Mouse (Mus musculus) lung, embryonic 14.5 days (tissue): ENCODE results near the gene Usb1. TPM values are rescaled to one million over a fixed set of nuclear protein-coding genes. Genes with fewer than 3 reads are reported as not detected.
A peak's percentile ranks its signal among the peaks of the same experiment; 100 is the strongest.

Experiments
- ATAC-seq: fragments of 200-750 bp; cut with Nextera tagmentation; 2 replicates; pipeline ENCODE4 v1.8.0; 2017; ENCODE audit warnings: mild to moderate bottlenecking, moderate TSS enrichment, moderate library complexity; ENCODE audit not compliant: insufficient read depth
- DNase-seq: peaks from one replicate; pipeline ENCODE4 v3.0.0-alpha.2; 2015
- H3K27ac ChIP-seq: fragments of 300-500 bp; sonication (generic); 2 replicates; pipeline ENCODE4 v1.5.1; 2014; ENCODE audit warnings: low read depth, mild to moderate bottlenecking, moderate library complexity
- H3K27me3 ChIP-seq: fragments of 300-500 bp; sonication (generic); 2 replicates; pipeline ENCODE4 v1.6.1; 2014; ENCODE audit warnings: low read length, control low read depth; ENCODE audit not compliant: insufficient read depth
- H3K36me3 ChIP-seq: fragments of 300-500 bp; sonication (generic); 2 replicates; pipeline ENCODE4 v1.6.1; 2014; ENCODE audit warnings: control low read depth; ENCODE audit not compliant: insufficient read depth
- H3K4me1 ChIP-seq: fragments of 300-500 bp; sonication (generic); 2 replicates; pipeline ENCODE4 v1.6.1; 2014; ENCODE audit warnings: antibody characterized with exemption, control low read depth; ENCODE audit not compliant: insufficient read depth
- H3K4me2 ChIP-seq: fragments of 300-500 bp; sonication (generic); 2 replicates; pipeline ENCODE4 v1.6.1; 2014; ENCODE audit warnings: mild to moderate bottlenecking
- H3K4me3 ChIP-seq: fragments of 300-500 bp; sonication (generic); 2 replicates; pipeline ENCODE4 v1.5.1; 2014; ENCODE audit warnings: low read depth, low read length
- H3K9ac ChIP-seq: fragments of 300-500 bp; sonication (generic); 2 replicates; pipeline ENCODE4 v1.6.1; 2014
- H3K9me3 ChIP-seq: fragments of 300-500 bp; sonication (generic); 2 replicates; pipeline ENCODE4 v1.6.1; 2016; ENCODE audit warnings: low read depth, low read length, control low read depth
- CTCF ChIP-seq: IDR thresholded peaks from 2 replicates; pipeline ENCODE4 v1.5.1; 2016; ENCODE audit warnings: antibody characterized with exemption, low read depth
- WGBS: fragments of 180-500 bp; shearing (Covaris S2); extraction: QIAGEN DNeasy Blood & Tissue Kit; methylation state at CpG from one replicate; pipeline ENCODE4 v1.1.7; 2014; 5-methylcytosine and 5-hydroxymethylcytosine counted together
- polyA plus RNA-seq: library from polyadenylated mRNA; unstranded; fragments of >200 nt; fragmentation: Nextera tagmentation; extraction: Ambion mirVana; gene quantifications from 2 replicates; pipeline ENCODE4 v1.2.1, GENCODE M21; 2014

Usb1 gene
- 32.1 and 34.0 TPM in 2 replicates for polyA plus RNA-seq

DNA sequence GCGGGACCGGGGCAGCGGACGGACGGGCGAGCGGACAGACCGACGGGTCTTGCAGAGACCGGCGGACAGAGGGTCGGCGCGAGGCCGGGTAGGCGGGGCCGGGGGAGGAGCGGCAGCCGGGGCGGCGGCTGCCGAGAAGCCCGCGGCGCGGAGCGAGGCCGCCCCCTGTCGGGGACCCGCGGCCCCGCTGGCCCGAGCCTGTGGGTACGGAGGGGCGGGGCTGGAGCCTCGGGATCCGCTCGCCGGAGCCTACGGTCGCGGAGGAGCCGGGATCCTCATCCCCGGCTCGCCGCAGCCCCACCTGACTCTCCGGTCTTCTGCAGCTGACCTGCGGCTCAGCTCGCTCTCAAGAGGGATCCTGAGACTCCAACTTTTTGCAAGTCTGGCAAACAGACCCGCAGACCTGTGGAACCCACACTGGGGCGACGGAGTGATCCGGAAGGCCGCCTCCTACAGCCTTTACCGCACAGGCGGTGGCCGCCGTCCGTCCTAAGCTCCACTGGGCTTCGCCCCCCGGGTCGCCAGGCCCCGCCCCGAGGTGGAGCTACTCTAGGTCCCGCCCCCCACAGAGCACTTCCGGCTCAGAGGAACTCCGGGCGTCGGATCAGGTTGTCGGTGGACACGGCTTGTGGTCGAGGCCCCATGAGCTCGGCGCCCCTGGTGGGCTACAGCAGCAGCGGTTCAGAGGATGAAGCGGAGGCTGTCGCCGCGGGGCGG lies at the start of gene Usb1, which contains the start of gene Zfp319:
Gene Usb1, plus strand, starts transcription at position 565 of the 717 bp plus-strand sequence.
Gene Zfp319, minus strand, starts transcription at position 231 of the 717 bp plus-strand sequence.
- peak; percentile 81 for TF ChIP-seq CTCF
- Histone ChIP-seq H3K4me3 (peak within 1 kb of the TSS; percentile 84), H3K27ac (peak within 1 kb of the TSS; percentile 98), H3K9ac (peak within 1 kb of the TSS; percentile 87), H3K9me3 (no peaks in the 10 kb centered on the region), H3K4me1 (peaks cover 10% of the 10 kb centered on the region), H3K4me2 (peak within 1 kb of the TSS; percentile 87), H3K27me3 (no peaks in the 10 kb centered on the region), H3K36me3 (peaks cover 29% of the 10 kb centered on the region)
- peak; percentile 94 for ATAC-seq
- peak; percentile 97 for DNase-seq
- WGBS: under 1% methylated on average over 80 of the region's 80 CpGs

DNA sequence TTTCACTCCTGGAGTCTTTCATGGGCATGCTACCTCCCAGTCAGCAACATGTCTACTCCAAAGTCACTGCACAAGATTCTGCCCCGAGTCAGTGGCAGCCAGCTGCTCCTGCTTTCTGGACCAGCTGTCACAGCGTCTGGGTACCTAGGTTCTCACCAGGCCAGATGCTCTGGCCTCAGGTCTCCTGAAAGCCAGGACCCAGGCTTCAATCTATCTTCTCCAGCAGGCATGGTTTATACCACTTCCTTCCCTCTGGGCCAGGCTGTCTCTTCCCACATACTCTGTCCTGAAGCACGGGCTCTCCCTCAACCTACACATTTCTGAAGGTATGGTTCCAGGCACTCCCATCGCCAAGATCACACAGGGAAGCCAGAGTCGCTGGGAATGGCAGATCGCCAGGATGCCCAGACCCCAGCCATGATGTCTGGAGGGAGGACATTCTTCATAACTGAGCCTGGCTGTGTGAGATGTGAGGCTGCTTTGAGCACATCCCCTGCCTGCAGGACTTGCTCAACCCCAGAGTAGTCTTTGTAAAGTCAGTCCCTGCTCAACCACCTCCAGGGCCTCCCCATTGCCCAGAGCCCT lies 42.9 kb upstream of the Usb1 start:
- ATAC-seq (no peak), DNase-seq (no peak)
- 0 out of 2 replicates have a peak, but pooled peaks cover 3% of the 10 kb centered on the region for H3K4me1 ChIP-seq
- 52% methylated on average over 6 of the region's 6 CpGs for WGBS
- H3K27me3 ChIP-seq: no peaks in the 10 kb centered on the region
- H3K4me3 ChIP-seq: no peak overlapping the region
- H3K36me3 ChIP-seq: no peaks in the 10 kb centered on the region
- H3K4me2 ChIP-seq: no peak overlapping the region
- TF ChIP-seq CTCF: no peak
- no peak overlapping the region for H3K27ac ChIP-seq
- H3K9ac ChIP-seq: no peak overlapping the region
- H3K9me3 ChIP-seq: no peaks in the 10 kb centered on the region

DNA sequence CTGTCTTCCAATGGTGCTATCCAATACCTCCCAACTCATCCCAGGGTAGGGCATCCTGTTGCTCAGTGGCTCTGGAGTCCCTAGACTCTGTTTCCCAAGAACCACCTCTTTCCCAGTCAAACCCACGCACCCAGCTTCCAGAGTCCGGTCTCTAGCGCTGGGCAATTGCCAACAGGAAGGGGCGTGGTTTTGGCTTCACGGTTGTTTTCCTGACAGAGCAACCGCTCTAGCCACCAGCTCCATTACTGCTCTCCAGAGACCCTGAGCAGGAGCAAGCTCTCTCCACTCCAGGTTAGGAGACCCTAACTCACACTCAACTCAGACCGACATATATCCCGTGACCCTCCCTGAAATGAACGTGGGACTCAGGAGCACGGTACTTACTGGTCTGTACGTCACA lies 38.9 kb upstream of the Usb1 start:
- H3K4me2 ChIP-seq: peak overlapping the region; percentile 47
- H3K4me3 ChIP-seq: no peak overlapping the region
- H3K9ac ChIP-seq: no peak overlapping the region
- 0 out of 2 replicates have a peak, but pooled peaks cover 3% of the 10 kb centered on the region for H3K4me1 ChIP-seq
- no peaks in the 10 kb centered on the region for H3K36me3 ChIP-seq
- no peaks in the 10 kb centered on the region for H3K27me3 ChIP-seq
- ATAC-seq: peak; percentile 51; the same call in 1 of the 2 replicates
- 63% methylated on average over 11 of the region's 11 CpGs for WGBS
- no peak overlapping the region for H3K27ac ChIP-seq
- no peak for TF ChIP-seq CTCF
- H3K9me3 ChIP-seq: no peaks in the 10 kb centered on the region
- DNase-seq: peak; percentile 89

DNA sequence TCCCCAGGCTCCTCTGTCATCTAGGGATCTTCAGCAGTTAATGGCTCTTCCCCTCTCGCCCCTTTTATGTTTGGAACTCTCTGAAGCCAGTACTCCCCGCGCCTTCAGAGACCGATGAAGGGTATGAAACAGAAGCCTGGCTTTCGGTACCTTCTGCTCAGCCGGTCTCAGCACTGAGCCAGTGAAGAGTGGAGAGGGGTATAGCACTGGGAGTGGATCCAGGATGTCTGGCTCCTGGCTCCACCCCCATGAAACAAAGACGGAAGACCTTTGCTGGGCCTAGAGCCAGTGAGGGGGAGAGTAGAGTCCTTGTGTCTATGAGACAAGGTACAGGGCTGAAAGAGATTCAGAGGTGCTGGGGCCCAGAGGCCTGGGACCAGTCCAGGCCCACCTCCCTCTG lies 38.2 kb upstream of the Usb1 start:
- WGBS: 51% methylated on average over 7 of the region's 7 CpGs
- peak overlapping the region; percentile 38 for H3K9ac ChIP-seq
- H3K4me2 ChIP-seq: peak overlapping the region; percentile 47
- ATAC-seq (peak; percentile 79), DNase-seq (peak; percentile 68)
- H3K27me3 ChIP-seq: no peaks in the 10 kb centered on the region
- TF ChIP-seq CTCF: no peak
- 0 out of 2 replicates have a peak overlapping the region, but pooled peaks have one; percentile 12 for H3K4me3 ChIP-seq
- 0 out of 2 replicates have a peak, but pooled peaks cover 3% of the 10 kb centered on the region for H3K4me1 ChIP-seq
- H3K9me3 ChIP-seq: no peaks in the 10 kb centered on the region
- peak overlapping the region; percentile 54; the same call in 1 of the 2 replicates for H3K27ac ChIP-seq
- no peaks in the 10 kb centered on the region for H3K36me3 ChIP-seq

DNA sequence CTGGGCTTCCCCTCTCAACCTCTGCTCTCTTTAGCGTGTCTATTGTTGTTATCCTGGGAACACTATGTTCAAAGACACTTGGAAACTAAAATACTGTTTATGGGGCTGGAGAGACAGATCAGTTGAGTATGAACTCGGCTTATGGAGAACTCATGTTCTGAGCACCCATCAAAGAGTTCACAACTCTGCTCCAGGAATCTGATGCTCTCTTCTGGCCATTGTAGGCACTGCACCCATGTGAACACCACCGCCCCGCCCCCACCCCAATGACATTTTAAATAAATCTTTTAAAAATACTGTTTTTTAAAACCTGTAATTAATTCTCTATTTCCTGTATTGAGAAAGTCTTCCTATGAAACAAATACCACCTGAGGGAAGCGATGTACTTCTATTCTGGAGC lies 29.7 kb upstream of the Usb1 start:
- Histone ChIP-seq H3K27ac (no peak overlapping the region), H3K36me3 (no peaks in the 10 kb centered on the region), H3K4me3 (no peak overlapping the region), H3K4me2 (no peak overlapping the region), H3K4me1 (no peaks in the 10 kb centered on the region), H3K9ac (no peak overlapping the region), H3K9me3 (no peaks in the 10 kb centered on the region), H3K27me3 (no peaks in the 10 kb centered on the region)
- peak; percentile 73 for TF ChIP-seq CTCF
- ATAC-seq: no peak
- peak; percentile 71 for DNase-seq
- WGBS: 17% methylated on average over 5 of the region's 5 CpGs

DNA sequence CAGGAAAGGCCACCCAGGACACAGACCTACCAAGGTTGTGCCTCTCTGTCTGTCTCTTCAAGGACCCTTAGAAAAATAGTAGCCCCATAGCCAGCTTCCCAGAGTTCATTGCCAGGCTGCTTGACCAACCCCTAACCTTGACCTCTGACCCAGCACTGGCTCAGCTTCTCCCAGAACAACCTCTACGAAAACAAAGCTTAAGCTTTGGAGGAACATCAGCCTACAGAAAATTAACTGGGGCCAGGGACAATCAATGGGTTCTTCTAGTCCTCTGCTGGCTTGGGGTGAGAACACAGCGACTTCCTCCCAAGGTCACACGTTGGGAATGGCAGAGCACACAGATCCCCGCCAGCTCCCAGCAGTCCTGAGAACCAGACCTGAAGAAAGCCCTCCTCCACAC lies 26.6 kb upstream of the Usb1 start:
- no peak overlapping the region for H3K4me3 ChIP-seq
- no peaks in the 10 kb centered on the region for H3K27me3 ChIP-seq
- H3K27ac ChIP-seq: no peak overlapping the region
- H3K4me1 ChIP-seq: no peaks in the 10 kb centered on the region
- H3K9me3 ChIP-seq: no peaks in the 10 kb centered on the region
- TF ChIP-seq CTCF: no peak
- no peak for DNase-seq
- H3K36me3 ChIP-seq: no peaks in the 10 kb centered on the region
- no peak for ATAC-seq
- no peak overlapping the region for H3K9ac ChIP-seq
- WGBS: 37% methylated on average over 4 of the region's 4 CpGs
- no peak overlapping the region for H3K4me2 ChIP-seq

DNA sequence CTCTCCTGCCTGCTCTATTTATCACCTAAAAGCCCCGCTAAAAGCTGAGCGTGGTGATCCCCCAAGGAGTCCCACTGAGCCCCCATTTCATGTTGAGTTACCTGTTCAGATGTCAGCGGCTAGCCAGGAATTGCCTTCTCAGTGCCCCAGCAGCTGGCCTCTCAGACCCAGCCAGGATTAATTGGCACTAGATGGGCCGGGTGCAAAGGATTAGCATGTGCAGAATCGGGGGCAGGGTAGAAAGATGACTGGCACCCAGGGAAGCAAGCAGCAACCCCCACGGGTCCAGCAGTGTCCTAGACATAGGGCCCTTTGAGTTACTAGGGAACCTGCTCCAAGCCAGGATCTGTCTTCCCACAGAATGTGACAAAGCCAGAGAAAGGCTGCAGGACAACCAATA lies 25.7 kb upstream of the Usb1 start, which contains the start of gene Cngb1:
Gene Cngb1, minus strand, starts transcription at position 155 of the 400 bp plus-strand sequence.
- no peaks in the 10 kb centered on the region for H3K27me3 ChIP-seq
- H3K4me2 ChIP-seq: no peak within 1 kb of the TSS
- DNase-seq (no peak), ATAC-seq (no peak)
- no peak within 1 kb of the TSS for H3K9ac ChIP-seq
- no peak for TF ChIP-seq CTCF
- H3K36me3 ChIP-seq: no peaks in the 10 kb centered on the region
- no peak within 1 kb of the TSS for H3K27ac ChIP-seq
- 37% methylated on average over 6 of the region's 6 CpGs for WGBS
- H3K4me3 ChIP-seq: no peak within 1 kb of the TSS
- H3K4me1 ChIP-seq: no peaks in the 10 kb centered on the region
- H3K9me3 ChIP-seq: no peaks in the 10 kb centered on the region
